ENCODE assay signal across 25 mouse cellular contexts in the genomic region with DNA sequence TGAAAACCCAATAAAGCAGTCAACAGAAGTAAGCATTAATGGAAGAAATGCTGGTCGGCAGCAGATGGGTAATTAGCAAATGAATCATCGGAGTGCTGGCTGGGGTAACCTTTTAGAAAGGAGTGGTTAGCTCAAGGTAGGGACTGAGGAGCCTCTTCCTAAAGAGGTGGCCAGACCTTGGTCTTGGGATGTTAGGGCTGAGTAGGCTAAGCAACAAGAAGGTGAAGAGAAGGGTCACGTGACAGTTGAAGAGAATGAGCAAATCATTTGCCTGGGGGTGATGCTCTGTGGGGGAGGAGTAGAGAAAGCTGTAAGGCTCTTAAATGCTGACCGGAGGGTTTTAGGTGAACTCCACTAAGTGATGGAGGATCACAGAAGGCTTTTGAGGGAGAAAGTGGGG.
"Had no signal": no experiment of that assay in that cellular context is flagged by ENCODE, and none has a peak within 500 bp of the region (broad histone marks: within the 10 kb centered on the region; RNA-seq: fewer than 3 reads in every experiment).

No protein-coding gene starts in this region.

- DNase-seq: kidney, adult 11 months; kidney, adult 8-10 months; kidney, postnatal 10 days; kidney, postnatal 36 days; layer of hippocampus, adult 9-11 months; left cerebral cortex, postnatal 4 days; liver, postnatal 0 days; lung, embryonic 14.5 days; lung, postnatal 4 days; right cerebral cortex, adult 18-20 months; right cerebral cortex, postnatal 14 days; right cerebral cortex, postnatal 4 days; spleen, adult 18-20 months; thymus, postnatal 25 days had no signal

- ATAC-seq: liver, postnatal 0 days; lung, postnatal 0 days; midbrain, embryonic 15.5 days had no signal

- H3K4me2 ChIP-seq: kidney, embryonic 15.5 days; limb, embryonic 12.5 days; limb, embryonic 15.5 days; liver, embryonic 11.5 days; lung, embryonic 14.5 days; midbrain, embryonic 11.5 days; midbrain, embryonic 15.5 days; neural tube, embryonic 12.5 days; neural tube, embryonic 15.5 days; stomach, embryonic 15.5 days had no signal

- H3K27ac ChIP-seq: kidney, embryonic 15.5 days; limb, embryonic 12.5 days; limb, embryonic 15.5 days; liver, embryonic 14.5 days; midbrain, embryonic 15.5 days; neural tube, embryonic 12.5 days; neural tube, embryonic 15.5 days; stomach, embryonic 15.5 days had no signal

- H3K27me3 ChIP-seq: kidney, embryonic 15.5 days; limb, embryonic 12.5 days; limb, embryonic 15.5 days; midbrain, embryonic 15.5 days; neural tube, embryonic 12.5 days; neural tube, embryonic 15.5 days; stomach, embryonic 15.5 days had no signal

- H3K36me3 ChIP-seq: kidney, embryonic 15.5 days; limb, embryonic 12.5 days; limb, embryonic 15.5 days; midbrain, embryonic 15.5 days; neural tube, embryonic 12.5 days; neural tube, embryonic 15.5 days; stomach, embryonic 15.5 days had no signal

- H3K4me3 ChIP-seq: kidney, embryonic 15.5 days; limb, embryonic 12.5 days; limb, embryonic 15.5 days; midbrain, embryonic 15.5 days; neural tube, embryonic 12.5 days; neural tube, embryonic 15.5 days; stomach, embryonic 15.5 days had no signal

- H3K9me3 ChIP-seq: kidney, embryonic 15.5 days; limb, embryonic 12.5 days; limb, embryonic 15.5 days; midbrain, embryonic 15.5 days; neural tube, embryonic 12.5 days; neural tube, embryonic 15.5 days; stomach, embryonic 15.5 days had no signal

- H3K9ac ChIP-seq: kidney, embryonic 15.5 days; limb, embryonic 12.5 days; limb, embryonic 15.5 days; liver, embryonic 14.5 days; liver, postnatal 0 days; lung, embryonic 14.5 days; midbrain, embryonic 15.5 days; neural tube, embryonic 12.5 days; neural tube, embryonic 15.5 days; stomach, embryonic 15.5 days had no signal
